Mouse (Mus musculus): ENCODE measurements around the gene Map4k3. TPM values are rescaled to one million over a fixed set of nuclear protein-coding genes. Genes with fewer than 3 reads are reported as not detected.
A peak's percentile ranks its signal among the peaks of the same experiment; 100 is the strongest.

Gene Map4k3
- polyA plus RNA-seq, 1 experiment, result 52.5 TPM

- Histone ChIP-seq H3K4me3 (ENCODE audit: low read depth, low read length) (no peak overlapping the region), H3K4me1 (ENCODE audit: control insufficient read depth, insufficient read depth, low read length) (no peaks in the 10 kb centered on the region), H3K27me3 (ENCODE audit: control insufficient read depth, insufficient read depth, low read length, poor library complexity, severe bottlenecking) (no peaks in the 10 kb centered on the region), H3K9me3 (replicated peaks; ENCODE audit: control insufficient read depth, insufficient read depth, low read length, poor library complexity, severe bottlenecking) (peaks cover 4% of the 10 kb centered on the region; the same call in 1 of the 2 replicates), H3K36me3 (ENCODE audit: control insufficient read depth, insufficient read depth, low read length, poor library complexity, severe bottlenecking) (0 out of 2 replicates have a peak, but pooled peaks cover under 1% of the 10 kb centered on the region), H3K9ac (ENCODE audit: low read depth, poor library complexity, severe bottlenecking) (no peak overlapping the region), H3K27ac (ENCODE audit: insufficient read depth, low read length) (no peak overlapping the region)
- no peak for TF ChIP-seq EP300 (IDR thresholded peaks at IDR 0.05; ENCODE audit: insufficient read depth, low read depth, low read length)
- TF ChIP-seq CTCF (IDR thresholded peaks at IDR 0.05; ENCODE audit: low read depth, low read length), result no peak
- no peak for TF ChIP-seq POLR2A (IDR thresholded peaks at IDR 0.05; ENCODE audit: insufficient read depth, low read length)
These were observed 125.1 kb downstream of the Map4k3 start for GRCm38 (mm10) chr17:80603079-80603625.

- Histone ChIP-seq H3K9ac (ENCODE audit: low read depth, poor library complexity, severe bottlenecking) (no peak overlapping the region), H3K27me3 (ENCODE audit: control insufficient read depth, insufficient read depth, low read length, poor library complexity, severe bottlenecking) (no peaks in the 10 kb centered on the region), H3K9me3 (replicated peaks; ENCODE audit: control insufficient read depth, insufficient read depth, low read length, poor library complexity, severe bottlenecking) (peaks cover 4% of the 10 kb centered on the region; the same call in 1 of the 2 replicates), H3K36me3 (ENCODE audit: control insufficient read depth, insufficient read depth, low read length, poor library complexity, severe bottlenecking) (no peaks in the 10 kb centered on the region), H3K4me3 (ENCODE audit: low read depth, low read length) (no peak overlapping the region), H3K4me1 (ENCODE audit: control insufficient read depth, insufficient read depth, low read length) (no peaks in the 10 kb centered on the region), H3K27ac (ENCODE audit: insufficient read depth, low read length) (no peak overlapping the region)
- TF ChIP-seq EP300 (IDR thresholded peaks at IDR 0.05; ENCODE audit: insufficient read depth, low read depth, low read length) (no peak), CTCF (IDR thresholded peaks at IDR 0.05; ENCODE audit: low read depth, low read length) (peak; percentile 81), POLR2A (IDR thresholded peaks at IDR 0.05; ENCODE audit: insufficient read depth, low read length) (no peak)
These were observed 126.9 kb downstream of the Map4k3 start for GRCm38 (mm10) chr17:80601371-80601770.

GRCm38 (mm10) chr17:80583051-80583450 lies 145.2 kb downstream of the Map4k3 start:
- H3K4me3 ChIP-seq (ENCODE audit: low read depth, low read length), result no peak overlapping the region
- H3K27ac ChIP-seq (ENCODE audit: insufficient read depth, low read length), result no peak overlapping the region
- H3K4me1 ChIP-seq (ENCODE audit: control insufficient read depth, insufficient read depth, low read length), result no peaks in the 10 kb centered on the region
- H3K27me3 ChIP-seq (ENCODE audit: control insufficient read depth, insufficient read depth, low read length, poor library complexity, severe bottlenecking), result no peaks in the 10 kb centered on the region
- TF ChIP-seq EP300 (IDR thresholded peaks at IDR 0.05; ENCODE audit: insufficient read depth, low read depth, low read length) (no peak), POLR2A (IDR thresholded peaks at IDR 0.05; ENCODE audit: insufficient read depth, low read length) (no peak), CTCF (IDR thresholded peaks at IDR 0.05; ENCODE audit: low read depth, low read length) (no peak)
- no peaks in the 10 kb centered on the region for H3K9me3 ChIP-seq (replicated peaks; ENCODE audit: control insufficient read depth, insufficient read depth, low read length, poor library complexity, severe bottlenecking)
- no peak overlapping the region for H3K9ac ChIP-seq (ENCODE audit: low read depth, poor library complexity, severe bottlenecking)
- H3K36me3 ChIP-seq (ENCODE audit: control insufficient read depth, insufficient read depth, low read length, poor library complexity, severe bottlenecking), result no peaks in the 10 kb centered on the region

GRCm38 (mm10) chr17:80579901-80580300 lies 148.4 kb downstream of the Map4k3 start:
- TF ChIP-seq CTCF (IDR thresholded peaks at IDR 0.05; ENCODE audit: low read depth, low read length) (no peak), POLR2A (IDR thresholded peaks at IDR 0.05; ENCODE audit: insufficient read depth, low read length) (no peak), EP300 (IDR thresholded peaks at IDR 0.05; ENCODE audit: insufficient read depth, low read depth, low read length) (no peak)
- H3K36me3 ChIP-seq (ENCODE audit: control insufficient read depth, insufficient read depth, low read length, poor library complexity, severe bottlenecking), result no peaks in the 10 kb centered on the region

GRCm38 (mm10) chr17:80579089-80579488 lies 149.2 kb downstream of the Map4k3 start:
- Histone ChIP-seq H3K36me3 (ENCODE audit: control insufficient read depth, insufficient read depth, low read length, poor library complexity, severe bottlenecking) (no peaks in the 10 kb centered on the region), H3K4me3 (ENCODE audit: low read depth, low read length) (no peak overlapping the region)
- TF ChIP-seq CTCF (IDR thresholded peaks at IDR 0.05; ENCODE audit: low read depth, low read length) (no peak), POLR2A (IDR thresholded peaks at IDR 0.05; ENCODE audit: insufficient read depth, low read length) (no peak), EP300 (IDR thresholded peaks at IDR 0.05; ENCODE audit: insufficient read depth, low read depth, low read length) (no peak)

More at GRCm38 (mm10) chr17:80579901-80580300, 148.4 kb downstream of the Map4k3 start:
- H3K9me3 ChIP-seq (replicated peaks; ENCODE audit: control insufficient read depth, insufficient read depth, low read length, poor library complexity, severe bottlenecking), result no peaks in the 10 kb centered on the region
- no peak overlapping the region for H3K9ac ChIP-seq (ENCODE audit: low read depth, poor library complexity, severe bottlenecking)
- H3K27me3 ChIP-seq (ENCODE audit: control insufficient read depth, insufficient read depth, low read length, poor library complexity, severe bottlenecking), result no peaks in the 10 kb centered on the region
- no peak overlapping the region for H3K4me3 ChIP-seq (ENCODE audit: low read depth, low read length)
- no peak overlapping the region for H3K27ac ChIP-seq (ENCODE audit: insufficient read depth, low read length)
- no peaks in the 10 kb centered on the region for H3K4me1 ChIP-seq (ENCODE audit: control insufficient read depth, insufficient read depth, low read length)

GRCm38 (mm10) chr17:80578041-80578440 lies 150.2 kb downstream of the Map4k3 start:
- no peaks in the 10 kb centered on the region for H3K9me3 ChIP-seq (replicated peaks; ENCODE audit: control insufficient read depth, insufficient read depth, low read length, poor library complexity, severe bottlenecking)
- H3K27ac ChIP-seq (ENCODE audit: insufficient read depth, low read length), result no peak overlapping the region
- H3K36me3 ChIP-seq (ENCODE audit: control insufficient read depth, insufficient read depth, low read length, poor library complexity, severe bottlenecking), result no peaks in the 10 kb centered on the region
- no peak overlapping the region for H3K9ac ChIP-seq (ENCODE audit: low read depth, poor library complexity, severe bottlenecking)
- no peak overlapping the region for H3K4me3 ChIP-seq (ENCODE audit: low read depth, low read length)
- TF ChIP-seq CTCF (IDR thresholded peaks at IDR 0.05; ENCODE audit: low read depth, low read length) (no peak), EP300 (IDR thresholded peaks at IDR 0.05; ENCODE audit: insufficient read depth, low read depth, low read length) (no peak), POLR2A (IDR thresholded peaks at IDR 0.05; ENCODE audit: insufficient read depth, low read length) (no peak)
- no peaks in the 10 kb centered on the region for H3K27me3 ChIP-seq (ENCODE audit: control insufficient read depth, insufficient read depth, low read length, poor library complexity, severe bottlenecking)
- peaks cover 1% of the 10 kb centered on the region for H3K4me1 ChIP-seq (ENCODE audit: control insufficient read depth, insufficient read depth, low read length)

More at GRCm38 (mm10) chr17:80579089-80579488, 149.2 kb downstream of the Map4k3 start:
- no peak overlapping the region for H3K9ac ChIP-seq (ENCODE audit: low read depth, poor library complexity, severe bottlenecking)
- H3K4me1 ChIP-seq (ENCODE audit: control insufficient read depth, insufficient read depth, low read length), result peaks cover 1% of the 10 kb centered on the region
- no peak overlapping the region for H3K27ac ChIP-seq (ENCODE audit: insufficient read depth, low read length)
- no peaks in the 10 kb centered on the region for H3K27me3 ChIP-seq (ENCODE audit: control insufficient read depth, insufficient read depth, low read length, poor library complexity, severe bottlenecking)
- no peaks in the 10 kb centered on the region for H3K9me3 ChIP-seq (replicated peaks; ENCODE audit: control insufficient read depth, insufficient read depth, low read length, poor library complexity, severe bottlenecking)

Measured in ES-Bruce4 (cell line).